In the genomic region with DNA sequence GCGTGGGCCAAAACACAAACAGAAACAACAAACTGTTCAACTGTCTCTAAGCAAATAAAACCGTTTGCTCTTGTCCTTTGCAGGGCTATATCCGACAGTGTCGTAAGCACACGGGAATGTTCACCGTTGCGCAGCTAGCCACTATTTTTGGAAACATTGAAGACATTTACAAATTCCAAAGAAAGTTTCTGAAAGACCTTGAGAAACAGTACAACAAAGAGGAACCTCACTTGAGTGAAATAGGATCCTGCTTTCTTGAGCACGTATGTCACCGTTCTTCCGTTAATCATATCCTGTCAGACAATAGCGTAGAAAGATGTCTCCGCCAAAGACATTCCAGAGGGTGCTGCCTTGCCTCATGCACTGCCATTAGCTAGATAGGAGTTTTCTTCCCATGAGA, we compare ENCODE assay signal across 25 mouse cellular contexts. TPM values are rescaled to one million over a fixed set of nuclear protein-coding genes. Genes with fewer than 3 reads are reported as not detected.
A peak's percentile ranks its signal among the peaks of the same experiment; 100 is the strongest.
DNase-seq lines count a peak whose midpoint lies in the region; ATAC-seq and TF ChIP-seq lines count a peak whose summit lies in the region.
"Had no signal": no experiment of that assay in that cellular context is flagged by ENCODE, and none has a peak within 500 bp of the region (broad histone marks: within the 10 kb centered on the region; RNA-seq: fewer than 3 reads in every experiment).

No protein-coding gene starts in this region.

- WGBS in liver, embryonic 16.5 days (ENCODE audit: insufficient replicate concordance) = 57% methylated on average over 12 of the region's 12 CpGs
- WGBS in liver, embryonic 11.5 days = 83% methylated on average over 12 of the region's 12 CpGs
- 32% methylated on average over 12 of the region's 12 CpGs for WGBS in heart, embryonic 14.5 days

- no peak for DNase-seq in gastrocnemius, adult 2 months
- no peak for DNase-seq in gastrocnemius, postnatal 14 days
- no peak for DNase-seq in liver, embryonic 11.5 days (ENCODE audit: low spot score)
- no peak for DNase-seq in cerebellum, adult 8-10 months
- DNase-seq in spleen, postnatal 10 days (ENCODE audit: low spot score in 2 of 2) = no peak
- DNase-seq: adrenal gland, postnatal 36 days; cerebellum, adult 2 months; kidney, adult 2 months; kidney, postnatal 14 days; lung, adult 2 months; lung, postnatal 4 days; right cerebral cortex, postnatal 14 days; thymus, adult 18-20 months; thymus, postnatal 4 days had no signal

- H3K9me3 ChIP-seq in liver, embryonic 16.5 days (replicated peaks; ENCODE audit: control insufficient read depth, low read length) = no peaks in the 10 kb centered on the region
- H3K9me3 ChIP-seq in liver, embryonic 11.5 days (ENCODE audit: control insufficient read depth, low read length) = no peaks in the 10 kb centered on the region
- H3K9me3 ChIP-seq in heart, embryonic 14.5 days (ENCODE audit: control insufficient read depth, low read length) = no peaks in the 10 kb centered on the region
- H3K9me3 ChIP-seq: forebrain, embryonic 10.5 days; G1E; limb, embryonic 15.5 days; midbrain, embryonic 12.5 days; neural tube, embryonic 13.5 days; stomach, embryonic 15.5 days had no signal

- intact Hi-C loops in gastrocnemius, adult 2 months (cut with DNase I) = no loop called here
- intact Hi-C loops in gastrocnemius, postnatal 14 days (cut with DNase I; ENCODE audit: low total_unique reads) = no loop called here

- H3K4me3 ChIP-seq in gastrocnemius, adult 2 months = no peak overlapping the region
- H3K4me3 ChIP-seq in liver, embryonic 16.5 days (ENCODE audit: low read depth, low read length) = no peak overlapping the region
- no peak overlapping the region for H3K4me3 ChIP-seq in liver, embryonic 11.5 days (ENCODE audit: low read depth, low read length)
- no peak overlapping the region for H3K4me3 ChIP-seq in heart, embryonic 14.5 days (ENCODE audit: control insufficient read depth in 1 of 2, insufficient read depth in 1 of 2, low read depth in 1 of 2, low read length in 2 of 2)
- H3K4me3 ChIP-seq: forebrain, embryonic 10.5 days; limb, embryonic 15.5 days; midbrain, embryonic 12.5 days; neural tube, embryonic 13.5 days; stomach, embryonic 15.5 days had no signal

- peaks cover 24% of the 10 kb centered on the region for H3K36me3 ChIP-seq in liver, embryonic 16.5 days (ENCODE audit: control insufficient read depth, insufficient read depth)
- peaks cover 10% of the 10 kb centered on the region for H3K36me3 ChIP-seq in liver, embryonic 11.5 days (ENCODE audit: control insufficient read depth, insufficient read depth, low read length)
- peaks cover 85% of the 10 kb centered on the region for H3K36me3 ChIP-seq in heart, embryonic 14.5 days (ENCODE audit: control insufficient read depth, insufficient read depth, low read length)
- H3K36me3 ChIP-seq: G1E had no signal

- no peaks in the 10 kb centered on the region for H3K4me1 ChIP-seq in liver, embryonic 16.5 days (ENCODE audit: control insufficient read depth, low read depth, low read length)
- peaks cover 6% of the 10 kb centered on the region for H3K4me1 ChIP-seq in liver, embryonic 11.5 days (replicated peaks; ENCODE audit: control insufficient read depth, insufficient read depth, low read length)
- H3K4me1 ChIP-seq in heart, embryonic 14.5 days (ENCODE audit: control insufficient read depth in 2 of 2, insufficient read depth in 2 of 2, low read length in 2 of 2) = peaks cover 16 to 25% of the 10 kb centered on the region in 2 experiments
- H3K4me1 ChIP-seq: limb, embryonic 15.5 days; stomach, embryonic 15.5 days had no signal

- TF ChIP-seq CTCF in gastrocnemius, adult 2 months (IDR thresholded peaks at IDR 0.05) = no peak

- H3K27me3 ChIP-seq in liver, embryonic 16.5 days (ENCODE audit: control insufficient read depth, insufficient read depth, low read depth, low read length) = no peaks in the 10 kb centered on the region
- no peaks in the 10 kb centered on the region for H3K27me3 ChIP-seq in liver, embryonic 11.5 days (replicated peaks; ENCODE audit: control insufficient read depth, insufficient read depth, low read length)
- H3K27me3 ChIP-seq in heart, embryonic 14.5 days (ENCODE audit: control insufficient read depth, insufficient read depth, low read length) = no peaks in the 10 kb centered on the region
- H3K27me3 ChIP-seq: limb, embryonic 15.5 days; midbrain, embryonic 12.5 days; neural tube, embryonic 13.5 days; stomach, embryonic 15.5 days had no signal

- H3K27ac ChIP-seq in gastrocnemius, adult 2 months = peak overlapping the region; percentile 6; the same call in 1 of the 2 replicates
- peak overlapping the region; percentile 26; the same call in 1 of the 2 replicates for H3K27ac ChIP-seq in liver, embryonic 16.5 days (ENCODE audit: low read length)
- H3K27ac ChIP-seq in liver, embryonic 11.5 days (ENCODE audit: low read depth, low read length) = no peak overlapping the region
- H3K27ac ChIP-seq in heart, embryonic 14.5 days (replicated peaks in 1 of 2; ENCODE audit: control insufficient read depth in 1 of 2, insufficient read depth in 1 of 2, low read depth in 2 of 2, low read length in 2 of 2) = peak overlapping the region; percentile 58 to 79
- H3K27ac ChIP-seq: forebrain, embryonic 10.5 days; hindbrain, postnatal 0 days; limb, embryonic 15.5 days; midbrain, embryonic 12.5 days; neural tube, embryonic 13.5 days; stomach, embryonic 15.5 days had no signal

- no peak overlapping the region for H3K4me2 ChIP-seq in liver, embryonic 16.5 days (ENCODE audit: low read depth, low read length)
- H3K4me2 ChIP-seq in liver, embryonic 11.5 days = no peak overlapping the region
- H3K4me2 ChIP-seq in heart, embryonic 14.5 days (ENCODE audit: low read length) = peak overlapping the region; percentile 21; the same call in 1 of the 2 replicates
- H3K4me2 ChIP-seq: limb, embryonic 15.5 days; midbrain, embryonic 12.5 days; neural tube, embryonic 13.5 days; stomach, embryonic 15.5 days had no signal

- no peak for ATAC-seq in liver, embryonic 16.5 days (ENCODE audit: low read depth)
- no peak for ATAC-seq in liver, embryonic 11.5 days (replicated peaks; ENCODE audit: low FRiP score)
- no peak for ATAC-seq in heart, embryonic 14.5 days (ENCODE audit: insufficient number of reproducible peaks, insufficient read depth, low FRiP score, low read depth)
- 0 out of 2 replicates have a peak, but pooled peaks have one; percentile 10 for ATAC-seq in monocyte, adult 5-6 weeks (replicated peaks; ENCODE audit: insufficient number of reproducible peaks, low FRiP score, low TSS enrichment, poor library complexity, severe bottlenecking)
- ATAC-seq: hindbrain, postnatal 0 days had no signal

- H3K9ac ChIP-seq in liver, embryonic 16.5 days (ENCODE audit: low read depth, low read length) = no peak overlapping the region
- H3K9ac ChIP-seq in liver, embryonic 11.5 days (ENCODE audit: low read depth, low read length) = no peak overlapping the region
- peak overlapping the region; percentile 34; the same call in 1 of the 2 replicates for H3K9ac ChIP-seq in heart, embryonic 14.5 days (ENCODE audit: low read length)
- H3K9ac ChIP-seq: limb, embryonic 15.5 days; midbrain, embryonic 12.5 days; neural tube, embryonic 13.5 days; stomach, embryonic 15.5 days had no signal

RNA-seq across cellular contexts. Expression of a gene that starts 18.1 kb away (rescaled TPM):
- total RNA-seq in gastrocnemius, adult 2 months (2021) = 10 to 100 TPM; 18.0 to 20.4 TPM
- 10 to 100 TPM; 32.0 to 41.9 TPM for total RNA-seq in gastrocnemius, postnatal 14 days (2021)
- 0.14 and 0.42 TPM in 2 replicates for polyA plus RNA-seq in liver, embryonic 16.5 days (2015; fragmentation: Nextera tagmentation; extraction: Ambion mirVana)
- 0.09 and 0.19 TPM in 2 replicates for polyA plus RNA-seq in liver, embryonic 11.5 days (2014; fragmentation: Nextera tagmentation; extraction: Ambion mirVana)
- 0.31 and 0.98 TPM in 2 replicates for polyA plus RNA-seq in heart, embryonic 14.5 days (2014; fragmentation: Nextera tagmentation; extraction: Ambion mirVana)
- 0.39 TPM in 1 of 3 replicates, not detected in the others for total RNA-seq in monocyte, adult 5-6 weeks (2017)
- total RNA-seq: hematopoietic stem cell, adult 5-6 weeks; hindbrain, postnatal 0 days had no signal
- polyA plus RNA-seq: G1E had no signal

RNA-seq across cellular contexts. Expression of a gene that starts 34.5 kb away (rescaled TPM):
- 10 to 100 TPM; 32.7 to 38.3 TPM for total RNA-seq in gastrocnemius, adult 2 months (2021)
- total RNA-seq in gastrocnemius, postnatal 14 days (2021) = 10 to 100 TPM; 26.2 to 28.4 TPM
- 9.3 and 9.8 TPM in 2 replicates for polyA plus RNA-seq in liver, embryonic 16.5 days (2015; fragmentation: Nextera tagmentation; extraction: Ambion mirVana)
- polyA plus RNA-seq in liver, embryonic 11.5 days (2014; fragmentation: Nextera tagmentation; extraction: Ambion mirVana) = 27.8 TPM in 2 replicates
- polyA plus RNA-seq in heart, embryonic 14.5 days (2014; fragmentation: Nextera tagmentation; extraction: Ambion mirVana) = 33.4 and 37.3 TPM in 2 replicates
- total RNA-seq in monocyte, adult 5-6 weeks (2017) = 4.9 to 11.3 TPM (median 5.7 TPM) in 3 replicates

Comparison
In these comparisons a context has a peak if more than half of its experiments do, and no peak if none do; other contexts are left out.
1. RNA of a gene that starts 18.1 kb away (total RNA-seq): 32.0 to 41.9 TPM in gastrocnemius, postnatal 14 days and 18.0 to 20.4 TPM in gastrocnemius, adult 2 months; 0.39 TPM in monocyte, adult 5-6 weeks; every median in the first group is over 10 times any median in the second.